ENCODE assay signal across 11 mouse cellular contexts in genomic region chr17:13549975-13550895, GRCm38 (mm10).
A peak's percentile ranks its signal among the peaks of the same experiment; 100 is the strongest.
DNase-seq lines count a peak whose midpoint lies in the region; ATAC-seq lines count a peak whose summit lies in the region.
"Had no signal": no experiment of that assay in that cellular context is flagged by ENCODE, and none has a peak within 500 bp of the region (broad histone marks: within the 10 kb centered on the region; RNA-seq: fewer than 3 reads in every experiment).

No protein-coding gene starts in this region.

- H3K4me2 ChIP-seq in heart, embryonic 11.5 days, result no peak overlapping the region
- H3K4me2 ChIP-seq in midbrain, embryonic 11.5 days, result no peak overlapping the region
- H3K4me2 ChIP-seq in limb, embryonic 15.5 days, result no peak overlapping the region
- no peak overlapping the region for H3K4me2 ChIP-seq in stomach, embryonic 15.5 days

- H3K4me1 ChIP-seq in heart, embryonic 11.5 days (ENCODE audit: control insufficient read depth, insufficient read depth, low read length), result no peaks in the 10 kb centered on the region
- H3K4me1 ChIP-seq in midbrain, embryonic 11.5 days (ENCODE audit: control insufficient read depth, insufficient read depth, low read length), result no peaks in the 10 kb centered on the region
- H3K4me1 ChIP-seq in midbrain, embryonic 10.5 days, result 0 out of 2 replicates have a peak, but pooled peaks cover under 1% of the 10 kb centered on the region
- no peaks in the 10 kb centered on the region for H3K4me1 ChIP-seq in limb, embryonic 15.5 days
- no peaks in the 10 kb centered on the region for H3K4me1 ChIP-seq in stomach, embryonic 15.5 days

- intact Hi-C loops in heart, postnatal 36 days (cut with DNase I), result no loop called here

- H3K27ac ChIP-seq in heart, embryonic 11.5 days (ENCODE audit: low read depth, low read length), result no peak overlapping the region
- no peak overlapping the region for H3K27ac ChIP-seq in midbrain, embryonic 11.5 days (ENCODE audit: low read depth, low read length)
- H3K27ac ChIP-seq in midbrain, embryonic 10.5 days (replicated peaks), result no peak overlapping the region
- H3K27ac ChIP-seq in limb, embryonic 15.5 days, result no peak overlapping the region
- H3K27ac ChIP-seq in stomach, embryonic 15.5 days, result no peak overlapping the region

- DNase-seq in heart, postnatal 36 days, result no peak
- DNase-seq in midbrain, embryonic 11.5 days (ENCODE audit: low spot score, missing footprints), result peak; percentile 81
- DNase-seq in midbrain, embryonic 10.5 days (ENCODE audit: low spot score), result no peak
- DNase-seq in thymus, postnatal 4 days, result no peak
- DNase-seq in T-cell, adult 2 months (ENCODE audit: low spot score), result no peak
- DNase-seq: cerebellum, postnatal 14 days; kidney, postnatal 25 days; right cerebral cortex, postnatal 4 days had no signal

- H3K9me3 ChIP-seq in heart, embryonic 11.5 days (replicated peaks; ENCODE audit: control insufficient read depth, low read length), result peaks cover 47% of the 10 kb centered on the region
- H3K9me3 ChIP-seq in midbrain, embryonic 11.5 days (ENCODE audit: control insufficient read depth, low read length), result peaks cover 37% of the 10 kb centered on the region
- peaks cover 71% of the 10 kb centered on the region for H3K9me3 ChIP-seq in midbrain, embryonic 10.5 days (replicated peaks)
- H3K9me3 ChIP-seq in limb, embryonic 15.5 days, result peaks cover 47% of the 10 kb centered on the region
- peaks cover 19% of the 10 kb centered on the region; the same call in 1 of the 2 replicates for H3K9me3 ChIP-seq in stomach, embryonic 15.5 days

- ATAC-seq in heart, embryonic 11.5 days (replicated peaks; ENCODE audit: insufficient number of reproducible peaks, low FRiP score, low TSS enrichment), result peak; percentile 62; the same call in 1 of the 2 replicates
- peak; percentile 72 for ATAC-seq in midbrain, embryonic 11.5 days (ENCODE audit: low FRiP score)
- 0 out of 2 replicates have a peak, but pooled peaks have one; percentile 62 for ATAC-seq in limb, embryonic 15.5 days (ENCODE audit: insufficient number of reproducible peaks, low FRiP score, low TSS enrichment, low read depth)
- ATAC-seq in stomach, embryonic 15.5 days (ENCODE audit: insufficient read depth, low FRiP score, low read depth), result peak; percentile 59; the same call in 1 of the 2 replicates

- no peaks in the 10 kb centered on the region for H3K36me3 ChIP-seq in heart, embryonic 11.5 days (ENCODE audit: control insufficient read depth, insufficient read depth, low read length)
- H3K36me3 ChIP-seq in midbrain, embryonic 11.5 days (ENCODE audit: control insufficient read depth, insufficient read depth, low read length), result no peaks in the 10 kb centered on the region
- no peaks in the 10 kb centered on the region for H3K36me3 ChIP-seq in midbrain, embryonic 10.5 days
- no peaks in the 10 kb centered on the region for H3K36me3 ChIP-seq in limb, embryonic 15.5 days
- no peaks in the 10 kb centered on the region for H3K36me3 ChIP-seq in stomach, embryonic 15.5 days

- H3K27me3 ChIP-seq in heart, embryonic 11.5 days (ENCODE audit: control insufficient read depth, insufficient read depth, low read length), result no peaks in the 10 kb centered on the region
- no peaks in the 10 kb centered on the region for H3K27me3 ChIP-seq in midbrain, embryonic 11.5 days (ENCODE audit: control insufficient read depth, insufficient read depth, low read length)
- H3K27me3 ChIP-seq in midbrain, embryonic 10.5 days (ENCODE audit: low read depth, poor library complexity, severe bottlenecking), result no peaks in the 10 kb centered on the region
- no peaks in the 10 kb centered on the region for H3K27me3 ChIP-seq in limb, embryonic 15.5 days
- no peaks in the 10 kb centered on the region for H3K27me3 ChIP-seq in stomach, embryonic 15.5 days (replicated peaks)

- 62% methylated on average over 9 of the region's 9 CpGs for WGBS in heart, embryonic 11.5 days (ENCODE audit: insufficient replicate concordance)
- 72% methylated on average over 9 of the region's 9 CpGs for WGBS in midbrain, embryonic 11.5 days
- 74% methylated on average over 9 of the region's 9 CpGs for WGBS in midbrain, embryonic 10.5 days
- WGBS in limb, embryonic 15.5 days, result 59% methylated on average over 9 of the region's 9 CpGs
- 66% methylated on average over 9 of the region's 9 CpGs for WGBS in stomach, embryonic 15.5 days

- no peak overlapping the region for H3K4me3 ChIP-seq in heart, embryonic 11.5 days (ENCODE audit: low read depth, low read length)
- no peak overlapping the region for H3K4me3 ChIP-seq in midbrain, embryonic 11.5 days (ENCODE audit: low read depth, low read length)
- no peak overlapping the region for H3K4me3 ChIP-seq in midbrain, embryonic 10.5 days
- no peak overlapping the region for H3K4me3 ChIP-seq in limb, embryonic 15.5 days
- no peak overlapping the region for H3K4me3 ChIP-seq in stomach, embryonic 15.5 days (replicated peaks)

- H3K9ac ChIP-seq in heart, embryonic 11.5 days (ENCODE audit: low read depth, low read length), result no peak overlapping the region
- no peak overlapping the region for H3K9ac ChIP-seq in midbrain, embryonic 11.5 days (ENCODE audit: low read length)
- H3K9ac ChIP-seq in limb, embryonic 15.5 days, result no peak overlapping the region
- H3K9ac ChIP-seq in stomach, embryonic 15.5 days, result no peak overlapping the region
